Mouse (Mus musculus) activated CD4-positive, CD25-positive, alpha-beta regulatory T cell, adult 4 months (primary cell): Measurements from ENCODE around the gene Lrrfip1. TPM values are rescaled to one million over a fixed set of nuclear protein-coding genes. Genes with fewer than 3 reads are reported as not detected.

Experiments
- ATAC-seq: one replicate; pipeline ENCODE4 v1.8.0; 2017
- polyA plus RNA-seq, 2 experiments: library from polyadenylated mRNA; unstranded; fragments of 100-300 nt; shearing (Covaris generic); gene quantifications; one replicate each; pipeline ENCODE4 v1.2.1; 2017

Lrrfip1 gene
- polyA plus RNA-seq, 2 experiments from 2014 or later = 176 to 194 TPM

GRCm38 (mm10) chr1:91057311-91058245 lies 59.0 kb downstream of the Lrrfip1 start:
- ATAC-seq = peak; percentile 61

GRCm38 (mm10) chr1:91058251-91058650 lies 59.7 kb downstream of the Lrrfip1 start:
- no peak for ATAC-seq

- no peak for ATAC-seq
These were observed 61.5 kb downstream of the Lrrfip1 start for GRCm38 (mm10) chr1:91059792-91060604.

GRCm38 (mm10) chr1:91061105-91061504 lies 62.6 kb downstream of the Lrrfip1 start:
- no peak for ATAC-seq

GRCm38 (mm10) chr1:91062363-91062762 lies 63.8 kb downstream of the Lrrfip1 start:
- peak; percentile 58 for ATAC-seq

- no peak for ATAC-seq
These were observed 65.5 kb downstream of the Lrrfip1 start for GRCm38 (mm10) chr1:91064053-91064452.

GRCm38 (mm10) chr1:91064903-91065525 lies 66.5 kb downstream of the Lrrfip1 start:
- ATAC-seq = peak; percentile 76

- no peak for ATAC-seq
These were observed 67.5 kb downstream of the Lrrfip1 start for GRCm38 (mm10) chr1:91066061-91066460.

- ATAC-seq = no peak
These were observed 68.1 kb downstream of the Lrrfip1 start for GRCm38 (mm10) chr1:91066599-91066998.

- ATAC-seq = no peak
These were observed 69.2 kb downstream of the Lrrfip1 start for GRCm38 (mm10) chr1:91067716-91068115.

- ATAC-seq = peak; percentile 14
These were observed 71.0 kb downstream of the Lrrfip1 start for GRCm38 (mm10) chr1:91069575-91069974.

GRCm38 (mm10) chr1:91070547-91070946 lies 72.0 kb downstream of the Lrrfip1 start:
- ATAC-seq = no peak

GRCm38 (mm10) chr1:91071671-91072290 lies 73.2 kb downstream of the Lrrfip1 start:
- no peak for ATAC-seq

GRCm38 (mm10) chr1:91076946-91077345 lies 78.4 kb downstream of the Lrrfip1 start:
- no peak for ATAC-seq

- ATAC-seq = no peak
These were observed 78.9 kb downstream of the Lrrfip1 start for GRCm38 (mm10) chr1:91077456-91077855.

GRCm38 (mm10) chr1:91077980-91078379 lies 79.4 kb downstream of the Lrrfip1 start:
- no peak for ATAC-seq

- no peak for ATAC-seq
These were observed 81.3 kb downstream of the Lrrfip1 start for GRCm38 (mm10) chr1:91079740-91080422.

GRCm38 (mm10) chr1:91080423-91080749 lies 81.8 kb downstream of the Lrrfip1 start:
- ATAC-seq = peak; percentile 23

- no peak for ATAC-seq
These were observed 85.8 kb downstream of the Lrrfip1 start for GRCm38 (mm10) chr1:91084374-91084773.

- ATAC-seq = no peak
These were observed 86.5 kb downstream of the Lrrfip1 start for GRCm38 (mm10) chr1:91085009-91085408.

GRCm38 (mm10) chr1:91085686-91086085 lies 87.1 kb downstream of the Lrrfip1 start:
- no peak for ATAC-seq

- peak; percentile 47 for ATAC-seq
These were observed 87.8 kb downstream of the Lrrfip1 start for GRCm38 (mm10) chr1:91086325-91086724.
